Mouse (Mus musculus) heart, adult 2 months (tissue): ENCODE results near the gene Polh. TPM values are rescaled to one million over a fixed set of nuclear protein-coding genes. Genes with fewer than 3 reads are reported as not detected.

Source experiments
- DNase-seq, 2 experiments: peaks; one replicate each; pipeline ENCODE4 v3.0.0; 2021
- H3K27ac ChIP-seq: fragments of 200-600 bp; 2 replicates; pipeline ENCODE4 v1.8.1; 2022
- H3K27me3 ChIP-seq: fragments of 200-500 bp; 2 replicates; pipeline ENCODE4 v1.6.1; 2012; ENCODE audit warnings: mild to moderate bottlenecking, low read length, inconsistent platforms, mixed read lengths; ENCODE audit not compliant: control insufficient read depth, insufficient read depth
- H3K36me3 ChIP-seq: fragments of 200-500 bp; 2 replicates; pipeline ENCODE4 v1.6.1; 2012; ENCODE audit warnings: low read length, inconsistent platforms; ENCODE audit not compliant: control insufficient read depth, insufficient read depth
- H3K4me1 ChIP-seq: fragments of 200-500 bp; 2 replicates; pipeline ENCODE4 v1.6.1; 2011; ENCODE audit warnings: low read length; ENCODE audit not compliant: control insufficient read depth, insufficient read depth
- H3K4me3 ChIP-seq: fragments of 200-600 bp; 2 replicates; pipeline ENCODE4 v1.8.1; 2022
- H3K79me2 ChIP-seq: fragments of 200-500 bp; replicated peaks from 2 replicates; pipeline ENCODE4 v1.6.1; 2012; ENCODE audit warnings: mild to moderate bottlenecking, inconsistent platforms, low read length, moderate library complexity, mixed read lengths; ENCODE audit not compliant: control insufficient read depth, insufficient read depth
- H3K9ac ChIP-seq: fragments of 200-500 bp; 2 replicates; pipeline ENCODE4 v1.6.1; 2012; ENCODE audit warnings: low read depth, mild to moderate bottlenecking, control low read depth, inconsistent platforms, low read length, mixed read lengths
- CTCF ChIP-seq: fragments of 200-600 bp; IDR thresholded peaks from 2 replicates; pipeline ENCODE4 v1.8.1; 2022; ENCODE audit warnings: antibody characterized with exemption, mild to moderate bottlenecking, moderate library complexity
- EP300 ChIP-seq: fragments of 200-500 bp; IDR thresholded peaks from 2 replicates; pipeline ENCODE4 v1.6.1; 2011; ENCODE audit warnings: low read depth, low read length, control low read depth; ENCODE audit not compliant: insufficient read depth
- POLR2A ChIP-seq: fragments of 200-500 bp; IDR thresholded peaks from 2 replicates; pipeline ENCODE4 v1.6.1; 2011; ENCODE audit warnings: mild to moderate bottlenecking, low read depth, low read length, control low read depth; ENCODE audit not compliant: insufficient read depth
- WGBS: fragments of 180-500 bp; shearing (Covaris S2); methylation state at CpG from one replicate; pipeline ENCODE4 v1.1.7; 2018; 5-methylcytosine and 5-hydroxymethylcytosine counted together
- intact Hi-C: fragments of 180-260 bp; cut with DNase I; formaldehyde crosslinking; loops from one replicate; pipeline ENCODE4 v1.15.1; 2025
- polyA plus RNA-seq: library from polyadenylated mRNA; depleted of rRNA; stranded (reverse); fragments of >200 nt; gene quantifications from 2 replicates; pipeline ENCODE4 v1.2.3, GENCODE M21; 2012
- total RNA-seq, 2 experiments: library from RNA; stranded (reverse); gene quantifications; 2 replicates each; pipeline ENCODE4 v1.2.3; 2021

Gene Polh
- total and polyA plus RNA-seq, 3 experiments, result 3.5 to 8.3 (median 8.2) TPM

DNA sequence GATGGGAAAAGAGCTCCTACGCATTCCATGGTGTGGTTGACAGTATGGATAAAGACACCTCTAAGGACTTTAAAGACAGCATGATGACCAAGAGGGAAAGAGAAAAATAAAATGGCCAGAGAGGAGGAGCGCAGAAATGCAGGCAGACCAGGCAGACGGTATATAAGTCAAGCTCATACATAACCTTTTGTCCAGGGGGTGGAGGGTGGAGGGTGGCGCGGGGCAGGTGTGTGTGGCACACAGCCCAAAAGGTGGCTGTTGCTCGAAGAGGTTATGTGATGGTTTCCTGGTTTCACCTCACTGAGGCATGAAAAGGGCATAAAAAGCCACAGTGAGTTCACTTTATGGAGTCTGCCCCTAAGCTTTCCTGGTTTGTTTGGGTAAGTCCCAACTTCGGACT, 39.9 kb downstream of the Polh start:
- DNase-seq, result no peak
- H3K9ac ChIP-seq, result no peak overlapping the region

GRCm38 (mm10) chr17:46161710-46162109, 40.7 kb downstream of the Polh start:
- WGBS, result 36% methylated on average over 9 of the region's 9 CpGs
- peak overlapping the region; percentile 97 for H3K27ac ChIP-seq
- no peak for TF ChIP-seq EP300
- TF ChIP-seq POLR2A, result no peak
- no peak for TF ChIP-seq CTCF
- peaks cover 10% of the 10 kb centered on the region for H3K4me1 ChIP-seq
- peak overlapping the region; percentile 70 for H3K4me3 ChIP-seq
- H3K27me3 ChIP-seq, result no peaks in the 10 kb centered on the region
- intact Hi-C loops, result loop anchor here (10.0 kb wide), 1 partner anchor 427 kb away; the partner anchor contains the start of gene 1600014C23Rik
- no peak for DNase-seq
- no peaks in the 10 kb centered on the region; the same call in 1 of the 2 replicates for H3K36me3 ChIP-seq
- peak overlapping the region; percentile 74 for H3K9ac ChIP-seq
- no peaks in the 10 kb centered on the region for H3K79me2 ChIP-seq

More for the DNA sequence above, 39.9 kb downstream of the Polh start:
- intact Hi-C loops, result loop anchor here (10.0 kb wide), 1 partner anchor 428 kb away; the partner anchor contains the start of gene 1600014C23Rik
- H3K79me2 ChIP-seq, result no peaks in the 10 kb centered on the region
- 74% methylated on average over 7 of the region's 7 CpGs for WGBS
- peaks cover 11% of the 10 kb centered on the region for H3K4me1 ChIP-seq
- no peaks in the 10 kb centered on the region; the same call in 1 of the 2 replicates for H3K36me3 ChIP-seq
- peak overlapping the region; percentile 65 for H3K27ac ChIP-seq
- no peaks in the 10 kb centered on the region for H3K27me3 ChIP-seq
- H3K4me3 ChIP-seq, result peak overlapping the region; percentile 44; the same call in 1 of the 2 replicates
- 0 out of 2 replicates have a peak, but pooled peaks have one; percentile 9 for TF ChIP-seq POLR2A
- no peak for TF ChIP-seq EP300
- TF ChIP-seq CTCF, result no peak

DNA sequence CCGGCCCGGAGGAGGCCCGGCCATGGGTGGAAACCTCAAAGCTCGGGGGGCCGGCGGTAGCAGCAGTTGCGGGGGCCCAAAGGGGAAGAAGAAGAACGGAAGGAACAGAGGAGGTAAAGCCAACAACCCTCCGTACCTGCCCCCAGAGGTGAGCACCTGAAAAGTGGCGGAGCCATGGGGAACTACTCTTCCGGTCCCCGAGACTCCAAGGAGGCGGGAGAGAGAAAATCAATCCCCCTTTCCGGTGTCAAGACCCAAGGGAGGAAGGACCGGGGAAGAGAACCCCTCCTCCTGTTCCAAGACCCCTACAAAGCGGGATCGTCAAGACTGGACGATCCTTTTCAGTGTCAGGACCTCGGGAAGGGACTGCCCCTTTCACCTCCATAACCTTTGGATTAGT, 41.3 kb downstream of the Polh start:
- H3K4me3 ChIP-seq, result peak overlapping the region; percentile 70
- WGBS, result 0% methylated on average over 19 of the region's 19 CpGs
- TF ChIP-seq POLR2A, result no peak
- H3K27me3 ChIP-seq, result no peaks in the 10 kb centered on the region
- H3K79me2 ChIP-seq, result no peaks in the 10 kb centered on the region
- H3K4me1 ChIP-seq, result peaks cover 10% of the 10 kb centered on the region
- intact Hi-C loops, result loop anchor here (10.0 kb wide), 1 partner anchor 426 kb away; the partner anchor contains the start of gene 1600014C23Rik
- H3K36me3 ChIP-seq, result no peaks in the 10 kb centered on the region
- H3K9ac ChIP-seq, result peak overlapping the region; percentile 74
- peak overlapping the region; percentile 97 for H3K27ac ChIP-seq
- DNase-seq, result no peak

DNA sequence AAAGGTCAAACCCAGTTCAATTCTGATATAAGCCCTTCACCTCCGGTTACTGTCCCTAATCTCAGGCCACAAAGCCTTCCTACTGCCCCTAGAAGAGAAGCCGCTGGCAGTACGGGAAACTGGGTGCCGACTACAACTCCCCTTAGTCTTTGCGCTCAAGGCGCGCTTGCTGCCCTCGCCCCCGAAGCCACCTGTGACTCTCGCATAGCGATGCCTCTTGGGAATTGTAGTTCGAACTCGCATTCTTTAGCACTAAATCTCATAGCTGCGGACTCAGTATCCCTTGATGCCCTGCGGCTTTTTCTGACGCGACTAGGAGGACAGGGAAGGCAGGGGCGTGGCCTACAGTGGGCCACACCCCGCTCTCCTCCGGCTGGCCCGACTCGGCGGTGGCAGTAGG, 41.8 kb downstream of the Polh start, which contains the start of gene Gtpbp2:
Gtpbp2 (plus strand) TSS at position 347 of the 400 bp plus-strand sequence.
- WGBS, result 0% methylated on average over 23 of the region's 23 CpGs
- intact Hi-C loops, result loop anchor here (10.0 kb wide), 1 partner anchor 426 kb away; the partner anchor contains the start of gene 1600014C23Rik
- peak; percentile 93 to 98 for DNase-seq
- Histone ChIP-seq H3K79me2 (no peaks in the 10 kb centered on the region), H3K4me3 (peak within 1 kb of the TSS; percentile 70), H3K9ac (peak within 1 kb of the TSS; percentile 74), H3K27me3 (no peaks in the 10 kb centered on the region), H3K36me3 (no peaks in the 10 kb centered on the region), H3K4me1 (peaks cover 10% of the 10 kb centered on the region), H3K27ac (peak within 1 kb of the TSS; percentile 97)
- TF ChIP-seq EP300, result peak; percentile 53; the same call in 1 of the 2 replicates
- no peak for TF ChIP-seq CTCF
- TF ChIP-seq POLR2A, result peak; percentile 87

GRCm38 (mm10) chr17:46160090-46160662, 42.3 kb downstream of the Polh start:
- Histone ChIP-seq H3K27me3 (no peaks in the 10 kb centered on the region), H3K9ac (peak overlapping the region; percentile 68), H3K4me3 (peak overlapping the region; percentile 66), H3K4me1 (peaks cover 10% of the 10 kb centered on the region), H3K27ac (peak overlapping the region; percentile 95), H3K36me3 (no peaks in the 10 kb centered on the region), H3K79me2 (no peaks in the 10 kb centered on the region)
- intact Hi-C loops, result loop anchor here (10.0 kb wide), 1 partner anchor 425 kb away; the partner anchor contains the start of gene 1600014C23Rik
- WGBS, result under 1% methylated on average over 16 of the region's 16 CpGs
- TF ChIP-seq EP300 (peak; percentile 53; the same call in 1 of the 2 replicates), CTCF (peak; percentile 69), POLR2A (peak; percentile 82)
- DNase-seq, result peak; percentile 94

- no peak overlapping the region for H3K9ac ChIP-seq
- H3K36me3 ChIP-seq, result no peaks in the 10 kb centered on the region
- H3K79me2 ChIP-seq, result no peaks in the 10 kb centered on the region
- intact Hi-C loops, result loop anchor here (10.0 kb wide), 1 partner anchor 574 kb away; no protein-coding TSS in a partner anchor
- no peak overlapping the region; the same call in 1 of the 2 replicates for H3K4me3 ChIP-seq
- 19% methylated on average over 2 of the region's 2 CpGs for WGBS
- H3K4me1 ChIP-seq, result peaks cover 10% of the 10 kb centered on the region
- H3K27me3 ChIP-seq, result no peaks in the 10 kb centered on the region
- H3K27ac ChIP-seq, result peak overlapping the region; percentile 95
- no peak for DNase-seq
- TF ChIP-seq EP300 (no peak), POLR2A (no peak), CTCF (no peak)
Observed at GRCm38 (mm10) chr17:46159236-46159635, 43.2 kb downstream of the Polh start.
